Mouse (Mus musculus) cerebral cortex, adult 2 months (tissue): ENCODE results near the gene Tepsin.

Experiments used
- WGBS: fragments of 180-500 bp; shearing (Covaris S2); methylation state at CpG from one replicate; pipeline ENCODE4 v1.1.7; 2018; 5-methylcytosine and 5-hydroxymethylcytosine counted together

Gene Tepsin

GRCm38 (mm10) chr11:120111033-120111432, 12.5 kb upstream of the Tepsin start:
- 20% methylated on average over 2 of the region's 2 CpGs for WGBS

- WGBS, result 73% methylated on average over 7 of the region's 7 CpGs
These were observed 12.0 kb upstream of the Tepsin start for GRCm38 (mm10) chr11:120110554-120110953.

- 75% methylated on average over 14 of the region's 14 CpGs for WGBS
These were observed 11.2 kb upstream of the Tepsin start for GRCm38 (mm10) chr11:120109558-120110210.

GRCm38 (mm10) chr11:120107796-120108195, 9.3 kb upstream of the Tepsin start:
- 71% methylated on average over 9 of the region's 9 CpGs for WGBS

- WGBS, result 92% methylated on average over 2 of the region's 2 CpGs
These were observed 8.5 kb upstream of the Tepsin start for GRCm38 (mm10) chr11:120107026-120107425.

GRCm38 (mm10) chr11:120103431-120103997, 5.0 kb upstream of the Tepsin start:
- WGBS, result 93% methylated on average over 3 of the region's 3 CpGs

- WGBS, result 0% methylated on average over 3 of the region's 3 CpGs
These were observed 2.5 kb upstream of the Tepsin start for GRCm38 (mm10) chr11:120101036-120101435.

- 74% methylated on average over 23 of the region's 23 CpGs for WGBS
These were observed 5.5 kb downstream of the Tepsin start for GRCm38 (mm10) chr11:120092817-120093591.

GRCm38 (mm10) chr11:120090661-120091060, 7.9 kb downstream of the Tepsin start:
- 91% methylated on average over 4 of the region's 4 CpGs for WGBS

- WGBS, result under 1% methylated on average over 42 of the region's 42 CpGs
These were observed 11.8 kb downstream of the Tepsin start, which contains the start of gene Cep131 for GRCm38 (mm10) chr11:120086702-120087152. Cep131 (minus strand) TSS chr11:120086827.

GRCm38 (mm10) chr11:120085891-120086627, 12.5 kb downstream of the Tepsin start:
- WGBS, result under 1% methylated on average over 25 of the region's 25 CpGs

- WGBS, result 69% methylated on average over 6 of the region's 6 CpGs
These were observed 18.2 kb downstream of the Tepsin start for GRCm38 (mm10) chr11:120080282-120080681.

GRCm38 (mm10) chr11:120076191-120076590, 22.3 kb downstream of the Tepsin start:
- 88% methylated on average over 3 of the region's 3 CpGs for WGBS

- WGBS, result 97% methylated on average over 9 of the region's 9 CpGs
These were observed 25.4 kb downstream of the Tepsin start for GRCm38 (mm10) chr11:120072986-120073647.

GRCm38 (mm10) chr11:120071731-120072320, 26.7 kb downstream of the Tepsin start:
- WGBS, result 90% methylated on average over 7 of the region's 7 CpGs

- WGBS, result 71% methylated on average over 12 of the region's 12 CpGs
These were observed 27.5 kb downstream of the Tepsin start for GRCm38 (mm10) chr11:120071065-120071464.

- WGBS, result 95% methylated on average over 27 of the region's 27 CpGs
These were observed 28.1 kb downstream of the Tepsin start for GRCm38 (mm10) chr11:120070286-120070930.

- 73% methylated on average over 11 of the region's 11 CpGs for WGBS
These were observed 29.3 kb downstream of the Tepsin start for GRCm38 (mm10) chr11:120069261-120069660.

GRCm38 (mm10) chr11:120067834-120068233, 30.7 kb downstream of the Tepsin start:
- 80% methylated on average over 17 of the region's 17 CpGs for WGBS

GRCm38 (mm10) chr11:120065291-120065690, 33.2 kb downstream of the Tepsin start:
- 37% methylated on average over 10 of the region's 10 CpGs for WGBS
